Mouse (Mus musculus) stomach, postnatal 0 days (tissue): ENCODE results near the gene Osbpl11. TPM values are rescaled to one million over a fixed set of nuclear protein-coding genes. Genes with fewer than 3 reads are reported as not detected.
"Not testable (repeated sequence)": the region's sequence is repeated elsewhere in the genome, so short reads cannot be mapped to it uniquely, and the experiment has no call there.

Experiments
- ATAC-seq: fragments of 200-750 bp; cut with Nextera tagmentation; 2 replicates; pipeline ENCODE4 v1.8.0; 2017; ENCODE audit not compliant: low FRiP score, low TSS enrichment
- DNase-seq: peaks from one replicate; pipeline ENCODE4 v3.0.0-alpha.2; 2016; ENCODE audit warnings: low spot score
- H3K27ac ChIP-seq: fragments of 300-500 bp; sonication (generic); replicated peaks from 2 replicates; pipeline ENCODE4 v1.5.1; 2014; ENCODE audit warnings: mild to moderate bottlenecking, control low read depth
- H3K27me3 ChIP-seq: fragments of 300-500 bp; sonication (generic); 2 replicates; pipeline ENCODE4 v1.6.1; 2014; ENCODE audit warnings: low read length; ENCODE audit not compliant: control insufficient read depth, insufficient read depth
- H3K36me3 ChIP-seq: fragments of 300-500 bp; sonication (generic); 2 replicates; pipeline ENCODE4 v1.6.1; 2014; ENCODE audit warnings: low read length, mixed read lengths; ENCODE audit not compliant: control insufficient read depth, insufficient read depth
- H3K4me1 ChIP-seq: fragments of 300-500 bp; sonication (generic); replicated peaks from 2 replicates; pipeline ENCODE4 v1.6.1; 2014; ENCODE audit warnings: antibody characterized with exemption; ENCODE audit not compliant: control insufficient read depth, insufficient read depth
- H3K4me2 ChIP-seq: fragments of 300-500 bp; sonication (generic); replicated peaks from 2 replicates; pipeline ENCODE4 v1.6.1; 2014; ENCODE audit warnings: low read depth, mild to moderate bottlenecking, control low read depth, moderate library complexity
- H3K4me3 ChIP-seq: fragments of 300-500 bp; sonication (generic); 2 replicates; pipeline ENCODE4 v1.5.1; 2014; ENCODE audit warnings: low read depth, low read length, control low read depth
- H3K9ac ChIP-seq: fragments of 300-500 bp; sonication (generic); 2 replicates; pipeline ENCODE4 v1.6.1; 2014; ENCODE audit warnings: mild to moderate bottlenecking, low read length, control low read depth, mixed read lengths
- H3K9me3 ChIP-seq: fragments of 300-500 bp; sonication (generic); 2 replicates; pipeline ENCODE4 v1.6.1; 2016; ENCODE audit warnings: low read length; ENCODE audit not compliant: control insufficient read depth
- CTCF ChIP-seq: IDR thresholded peaks from 2 replicates; pipeline ENCODE4 v1.5.1; 2016; ENCODE audit warnings: antibody characterized with exemption, low read depth, mild to moderate bottlenecking, moderate library complexity
- EP300 ChIP-seq: optimal IDR thresholded peaks from 2 replicates; pipeline ENCODE3; 2016; ENCODE audit warnings: antibody characterized with exemption
- WGBS: fragments of 180-500 bp; shearing (Covaris S2); extraction: QIAGEN DNeasy Blood & Tissue Kit; methylation state at CpG from one replicate; pipeline ENCODE4 v1.1.7; 2014; 5-methylcytosine and 5-hydroxymethylcytosine counted together
- polyA plus RNA-seq: library from polyadenylated mRNA; unstranded; fragments of >200 nt; fragmentation: Nextera tagmentation; extraction: Ambion mirVana; gene quantifications from 2 replicates; pipeline ENCODE4 v1.2.1, GENCODE M21; 2015

Gene Osbpl11
- polyA plus RNA-seq, 1 experiment from 2014 or later, result 8.1 TPM

- 68% methylated on average over 9 of the region's 9 CpGs for WGBS
- no peak overlapping the region for H3K27ac ChIP-seq
- H3K9ac ChIP-seq, result no peak overlapping the region
These were observed 31.6 kb downstream of the Osbpl11 start for GRCm38 (mm10) chr16:33216313-33217003.

GRCm38 (mm10) chr16:33217553-33218085, 32.7 kb downstream of the Osbpl11 start:
- DNase-seq, H3K9ac ChIP-seq, H3K9me3 ChIP-seq, H3K27me3 ChIP-seq, H3K36me3 ChIP-seq, H3K4me3 ChIP-seq, H3K4me2 ChIP-seq, H3K4me1 ChIP-seq: not testable (repeated sequence)
- ATAC-seq, result peak; percentile 86
- 38% methylated on average over 3 of the region's 3 CpGs for WGBS
- H3K27ac ChIP-seq, result peak overlapping the region; percentile 69

More at GRCm38 (mm10) chr16:33216313-33217003, 31.6 kb downstream of the Osbpl11 start:
- ATAC-seq (no peak), DNase-seq (no peak)
- Histone ChIP-seq H3K36me3 (peaks cover 3% of the 10 kb centered on the region), H3K9me3 (no peaks in the 10 kb centered on the region), H3K4me2 (no peak overlapping the region), H3K27me3 (no peaks in the 10 kb centered on the region), H3K4me1 (no peaks in the 10 kb centered on the region), H3K4me3 (no peak overlapping the region)
- TF ChIP-seq CTCF, result no peak
- no peak for TF ChIP-seq EP300

DNA sequence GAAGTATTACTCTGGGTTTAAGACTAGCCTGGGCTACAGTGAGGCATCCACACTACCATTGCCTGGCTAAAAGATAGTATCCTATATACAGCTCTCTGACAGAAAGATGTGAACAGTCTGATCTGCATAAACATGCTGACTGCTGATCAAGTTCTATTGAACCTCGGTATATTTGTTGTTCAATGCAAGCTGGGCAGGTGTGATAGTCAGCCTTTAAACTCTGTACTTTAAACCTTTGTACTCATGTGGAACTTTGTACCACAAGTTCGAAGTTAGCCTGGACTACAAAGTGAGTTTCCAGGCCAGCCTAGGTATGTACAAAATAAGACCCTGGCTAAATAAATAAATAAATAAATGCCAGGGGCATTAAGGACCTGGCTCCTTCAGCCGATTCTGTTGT, 37.6 kb downstream of the Osbpl11 start:
- Histone ChIP-seq H3K9ac (no peak overlapping the region), H3K36me3 (peaks cover 20% of the 10 kb centered on the region), H3K27ac (no peak overlapping the region), H3K4me1 (no peaks in the 10 kb centered on the region), H3K9me3 (no peaks in the 10 kb centered on the region), H3K27me3 (no peaks in the 10 kb centered on the region), H3K4me3 (no peak overlapping the region), H3K4me2 (no peak overlapping the region)
- DNase-seq (no peak), ATAC-seq (no peak)
- WGBS, result 85% methylated on average over 3 of the region's 3 CpGs
- TF ChIP-seq CTCF, result no peak
- no peak for TF ChIP-seq EP300

- WGBS, result 79% methylated on average over 5 of the region's 5 CpGs
- H3K4me2 ChIP-seq, result no peak overlapping the region
- H3K4me1 ChIP-seq, result no peaks in the 10 kb centered on the region
- TF ChIP-seq EP300 (no peak), CTCF (no peak)
- H3K9me3 ChIP-seq, result no peaks in the 10 kb centered on the region
- H3K36me3 ChIP-seq, result peaks cover 20% of the 10 kb centered on the region
- ATAC-seq (no peak), DNase-seq (no peak)
- no peaks in the 10 kb centered on the region for H3K27me3 ChIP-seq
- no peak overlapping the region for H3K4me3 ChIP-seq
- H3K9ac ChIP-seq, result no peak overlapping the region
- no peak overlapping the region for H3K27ac ChIP-seq
These were observed 39.5 kb downstream of the Osbpl11 start for GRCm38 (mm10) chr16:33224381-33224780.

GRCm38 (mm10) chr16:33234128-33234527, 49.3 kb downstream of the Osbpl11 start:
- H3K27ac ChIP-seq, result no peak overlapping the region
- WGBS, result 78% methylated on average over 12 of the region's 12 CpGs

DNA sequence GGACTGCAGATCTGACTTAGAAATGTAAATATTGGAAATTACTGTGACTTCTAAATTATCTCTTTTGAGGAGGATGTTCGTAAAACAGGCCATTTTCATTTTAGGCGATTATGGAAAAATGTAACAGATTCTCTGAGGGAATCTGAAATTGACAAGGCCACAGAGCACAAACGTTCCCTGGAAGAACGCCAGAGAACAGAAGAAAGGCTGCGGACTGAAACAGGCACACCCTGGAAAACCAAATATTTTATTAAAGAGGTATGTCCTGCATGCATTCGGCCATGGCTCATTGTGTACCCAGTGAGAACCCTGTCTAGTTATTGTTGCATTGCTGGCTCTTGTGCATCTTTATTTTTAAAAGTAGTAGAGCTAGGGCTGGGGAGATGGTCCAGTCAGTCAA, 51.3 kb downstream of the Osbpl11 start:
- Histone ChIP-seq H3K9me3 (no peaks in the 10 kb centered on the region), H3K27me3 (no peaks in the 10 kb centered on the region), H3K4me1 (no peaks in the 10 kb centered on the region), H3K4me2 (no peak overlapping the region), H3K9ac (no peak overlapping the region), H3K4me3 (no peak overlapping the region), H3K27ac (0 out of 2 replicates have a peak overlapping the region, but pooled peaks have one; percentile 24), H3K36me3 (peaks cover 18% of the 10 kb centered on the region)
- WGBS, result 35% methylated on average over 6 of the region's 6 CpGs
- ATAC-seq (no peak), DNase-seq (no peak)
- no peak for TF ChIP-seq CTCF
- TF ChIP-seq EP300, result no peak

More at GRCm38 (mm10) chr16:33234128-33234527, 49.3 kb downstream of the Osbpl11 start:
- H3K9ac ChIP-seq, result no peak overlapping the region
- H3K27me3 ChIP-seq, result no peaks in the 10 kb centered on the region
- H3K4me1 ChIP-seq, result no peaks in the 10 kb centered on the region
- DNase-seq, result no peak
- TF ChIP-seq CTCF (no peak), EP300 (no peak)
- H3K36me3 ChIP-seq, result peaks cover 11% of the 10 kb centered on the region
- no peak overlapping the region for H3K4me3 ChIP-seq
- no peak overlapping the region for H3K4me2 ChIP-seq
- no peaks in the 10 kb centered on the region for H3K9me3 ChIP-seq
- no peak for ATAC-seq
